Mouse (Mus musculus): ENCODE results near the gene Mfsd6l. TPM values are rescaled to one million over a fixed set of nuclear protein-coding genes. Genes with fewer than 3 reads are reported as not detected.

Gene Mfsd6l
- polyA plus RNA-seq, 1 experiment from 2014 or later: not detected

DNA sequence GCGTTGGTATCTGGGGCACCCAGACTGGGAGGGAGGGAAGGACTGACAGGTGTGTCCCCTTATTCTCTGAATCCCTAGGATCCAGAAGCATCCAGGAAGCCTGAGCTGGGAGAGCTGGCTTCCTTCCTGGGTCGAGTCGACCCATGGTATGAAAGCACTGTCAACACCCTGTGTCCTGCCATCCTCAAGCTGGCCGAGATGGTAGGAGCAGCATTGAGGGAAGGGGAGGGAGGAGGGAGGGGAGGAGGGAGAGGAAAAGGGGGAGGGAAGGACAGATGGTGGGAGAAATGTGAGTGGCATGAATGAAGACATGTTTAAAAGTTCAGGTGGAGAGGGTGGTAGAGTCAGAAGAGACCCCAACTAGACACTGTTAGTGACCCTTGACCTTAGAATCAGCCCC, 20.0 kb upstream of the Mfsd6l start:
- no peaks in the 10 kb centered on the region for H3K9me3 ChIP-seq (ENCODE audit: control insufficient read depth, low read length)
- 21% methylated on average over 4 of the region's 4 CpGs for WGBS
- no peaks in the 10 kb centered on the region for H3K27me3 ChIP-seq (ENCODE audit: control insufficient read depth, insufficient read depth, low read length)
- H3K4me3 ChIP-seq (ENCODE audit: control insufficient read depth in 1 of 2, insufficient read depth in 1 of 2, low read depth in 1 of 2, low read length in 2 of 2): no peak overlapping the region
- H3K4me2 ChIP-seq (ENCODE audit: low read length): no peak overlapping the region
- no peak for ATAC-seq (ENCODE audit: insufficient number of reproducible peaks, insufficient read depth, low FRiP score, low read depth)
- H3K9ac ChIP-seq (ENCODE audit: low read length): no peak overlapping the region
- H3K36me3 ChIP-seq (ENCODE audit: control insufficient read depth, insufficient read depth, low read length): no peaks in the 10 kb centered on the region
- no peak overlapping the region for H3K27ac ChIP-seq (replicated peaks in 1 of 2; ENCODE audit: control insufficient read depth in 1 of 2, insufficient read depth in 1 of 2, low read depth in 2 of 2, low read length in 2 of 2)
- H3K4me1 ChIP-seq (ENCODE audit: control insufficient read depth in 2 of 2, insufficient read depth in 2 of 2, low read length in 2 of 2): peaks cover 0 to under 1% of the 10 kb centered on the region in 2 experiments; a peak in 2 of 4 replicates

DNA sequence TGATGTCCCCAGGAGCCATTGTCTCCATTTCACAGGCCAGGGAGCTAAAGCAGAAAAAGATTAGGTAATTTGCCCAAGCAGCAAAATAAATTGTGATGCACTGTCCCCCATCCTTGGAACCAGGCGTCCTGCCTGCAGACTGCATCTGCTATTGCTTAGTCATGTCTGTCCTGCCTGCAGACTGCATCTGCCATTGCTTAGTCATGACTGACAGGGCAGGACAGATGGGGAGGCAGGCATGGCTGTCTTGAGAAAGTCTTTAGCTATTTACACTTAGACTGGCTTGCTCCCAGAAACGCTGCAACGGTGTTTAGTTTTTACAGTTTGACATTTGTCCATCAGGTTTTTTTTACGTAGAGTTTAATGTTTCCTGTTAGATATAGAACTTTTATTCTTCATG, 19.5 kb upstream of the Mfsd6l start:
- 55% methylated on average over 4 of the region's 4 CpGs for WGBS
- Histone ChIP-seq H3K4me3 (ENCODE audit: control insufficient read depth in 1 of 2, insufficient read depth in 1 of 2, low read depth in 1 of 2, low read length in 2 of 2) (no peak overlapping the region), H3K4me1 (ENCODE audit: control insufficient read depth in 2 of 2, insufficient read depth in 2 of 2, low read length in 2 of 2) (peaks cover 0 to 2% of the 10 kb centered on the region in 2 experiments; a peak in 1 of 4 replicates), H3K27ac (replicated peaks in 1 of 2; ENCODE audit: control insufficient read depth in 1 of 2, insufficient read depth in 1 of 2, low read depth in 2 of 2, low read length in 2 of 2) (no peak overlapping the region), H3K27me3 (ENCODE audit: control insufficient read depth, insufficient read depth, low read length) (no peaks in the 10 kb centered on the region), H3K9me3 (ENCODE audit: control insufficient read depth, low read length) (no peaks in the 10 kb centered on the region), H3K4me2 (ENCODE audit: low read length) (no peak overlapping the region), H3K36me3 (ENCODE audit: control insufficient read depth, insufficient read depth, low read length) (no peaks in the 10 kb centered on the region), H3K9ac (ENCODE audit: low read length) (no peak overlapping the region)
- ATAC-seq (ENCODE audit: insufficient number of reproducible peaks, insufficient read depth, low FRiP score, low read depth): no peak

DNA sequence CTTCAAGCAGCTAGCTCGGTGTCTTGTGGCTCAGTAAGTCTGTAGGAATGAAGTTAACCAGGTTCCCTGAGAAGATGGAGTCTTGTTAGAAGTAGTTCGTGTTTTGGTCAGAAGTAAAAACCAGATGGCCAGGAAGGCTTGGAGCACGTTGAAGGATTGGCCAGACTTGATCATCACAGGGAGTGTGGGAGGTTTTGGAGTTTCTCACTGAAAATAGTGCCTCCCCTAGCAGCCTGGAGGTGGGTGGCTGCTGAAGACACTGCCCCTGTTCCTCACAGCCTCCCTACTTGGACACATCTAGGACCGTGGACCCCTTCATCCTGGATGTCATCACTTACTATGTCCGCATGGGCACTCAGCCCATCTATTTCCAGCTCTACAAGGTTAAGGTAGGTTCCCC, 16.4 kb upstream of the Mfsd6l start:
- Histone ChIP-seq H3K4me3 (ENCODE audit: control insufficient read depth in 1 of 2, insufficient read depth in 1 of 2, low read depth in 1 of 2, low read length in 2 of 2) (no peak overlapping the region), H3K4me2 (ENCODE audit: low read length) (no peak overlapping the region), H3K4me1 (ENCODE audit: control insufficient read depth in 2 of 2, insufficient read depth in 2 of 2, low read length in 2 of 2) (peaks cover 2% of the 10 kb centered on the region in 2 experiments), H3K9ac (ENCODE audit: low read length) (no peak overlapping the region), H3K9me3 (ENCODE audit: control insufficient read depth, low read length) (no peaks in the 10 kb centered on the region), H3K36me3 (ENCODE audit: control insufficient read depth, insufficient read depth, low read length) (no peaks in the 10 kb centered on the region), H3K27me3 (ENCODE audit: control insufficient read depth, insufficient read depth, low read length) (no peaks in the 10 kb centered on the region), H3K27ac (replicated peaks in 1 of 2; ENCODE audit: control insufficient read depth in 1 of 2, insufficient read depth in 1 of 2, low read depth in 2 of 2, low read length in 2 of 2) (no peak overlapping the region)
- ATAC-seq (ENCODE audit: insufficient number of reproducible peaks, insufficient read depth, low FRiP score, low read depth): no peak
- 50% methylated on average over 5 of the region's 5 CpGs for WGBS

DNA sequence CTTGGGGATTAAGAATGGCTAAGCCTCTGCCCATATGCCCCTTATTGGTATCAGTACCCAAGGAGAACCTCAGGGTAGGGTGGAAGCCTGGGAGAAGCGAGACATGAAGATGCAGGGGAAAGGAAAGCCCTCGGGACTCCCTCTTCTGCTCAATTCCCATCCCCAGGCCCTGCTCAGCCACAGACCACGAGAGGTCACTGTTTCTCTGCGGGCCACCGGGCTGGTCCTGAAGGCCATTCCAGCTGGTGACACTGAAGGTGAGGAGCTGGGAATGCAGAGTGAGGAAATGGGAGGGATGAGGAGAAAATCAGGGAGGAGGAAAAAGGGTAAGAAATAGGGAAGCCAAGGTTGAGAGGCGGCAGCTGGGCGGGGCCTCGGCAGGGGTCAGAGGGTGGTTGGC, 11.4 kb upstream of the Mfsd6l start:
- no peak; the same call in 1 of the 2 replicates for ATAC-seq (ENCODE audit: insufficient number of reproducible peaks, insufficient read depth, low FRiP score, low read depth)
- 11% methylated on average over 8 of the region's 8 CpGs for WGBS
- Histone ChIP-seq H3K9me3 (ENCODE audit: control insufficient read depth, low read length) (no peaks in the 10 kb centered on the region), H3K36me3 (ENCODE audit: control insufficient read depth, insufficient read depth, low read length) (no peaks in the 10 kb centered on the region), H3K4me1 (ENCODE audit: control insufficient read depth in 2 of 2, insufficient read depth in 2 of 2, low read length in 2 of 2) (peaks cover 17 to 28% of the 10 kb centered on the region in 2 experiments), H3K4me3 (ENCODE audit: control insufficient read depth in 1 of 2, insufficient read depth in 1 of 2, low read depth in 1 of 2, low read length in 2 of 2) (no peak overlapping the region), H3K27ac (replicated peaks in 1 of 2; ENCODE audit: control insufficient read depth in 1 of 2, insufficient read depth in 1 of 2, low read depth in 2 of 2, low read length in 2 of 2) (peak overlapping the region; percentile 49 to 75; a peak in 2 of 4 replicates), H3K27me3 (ENCODE audit: control insufficient read depth, insufficient read depth, low read length) (no peaks in the 10 kb centered on the region), H3K9ac (ENCODE audit: low read length) (peak overlapping the region; percentile 27; the same call in 1 of the 2 replicates), H3K4me2 (ENCODE audit: low read length) (peak overlapping the region; percentile 21; the same call in 1 of the 2 replicates)

DNA sequence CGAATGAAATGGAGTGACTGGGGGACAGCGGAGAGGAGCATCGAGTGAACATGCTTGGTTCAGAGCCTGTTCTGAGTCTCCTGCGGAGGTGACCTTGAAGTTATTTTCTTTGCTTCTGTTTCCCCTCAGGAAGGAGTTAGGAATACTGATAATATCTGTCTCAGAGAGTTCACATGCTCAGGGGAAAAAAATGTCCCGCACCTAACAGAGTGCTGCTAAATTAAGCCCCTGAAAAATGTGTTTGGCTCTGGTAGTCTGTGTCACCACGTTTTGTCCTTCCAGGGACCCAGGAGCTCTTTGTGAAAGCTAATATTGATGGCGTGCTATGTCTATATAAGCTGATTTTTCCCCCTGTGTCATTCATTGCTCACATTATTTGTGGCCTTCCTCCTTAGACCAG, 10.8 kb upstream of the Mfsd6l start:
- no peak for ATAC-seq (ENCODE audit: insufficient number of reproducible peaks, insufficient read depth, low FRiP score, low read depth)
- Histone ChIP-seq H3K36me3 (ENCODE audit: control insufficient read depth, insufficient read depth, low read length) (no peaks in the 10 kb centered on the region), H3K27ac (replicated peaks in 1 of 2; ENCODE audit: control insufficient read depth in 1 of 2, insufficient read depth in 1 of 2, low read depth in 2 of 2, low read length in 2 of 2) (peak overlapping the region; percentile 49 to 75), H3K4me3 (ENCODE audit: control insufficient read depth in 1 of 2, insufficient read depth in 1 of 2, low read depth in 1 of 2, low read length in 2 of 2) (no peak overlapping the region), H3K9me3 (ENCODE audit: control insufficient read depth, low read length) (no peaks in the 10 kb centered on the region), H3K27me3 (ENCODE audit: control insufficient read depth, insufficient read depth, low read length) (no peaks in the 10 kb centered on the region), H3K4me1 (ENCODE audit: control insufficient read depth in 2 of 2, insufficient read depth in 2 of 2, low read length in 2 of 2) (peaks cover 17 to 28% of the 10 kb centered on the region in 2 experiments), H3K9ac (ENCODE audit: low read length) (peak overlapping the region; percentile 27; the same call in 1 of the 2 replicates), H3K4me2 (ENCODE audit: low read length) (peak overlapping the region; percentile 21; the same call in 1 of the 2 replicates)
- 25% methylated on average over 7 of the region's 7 CpGs for WGBS

DNA sequence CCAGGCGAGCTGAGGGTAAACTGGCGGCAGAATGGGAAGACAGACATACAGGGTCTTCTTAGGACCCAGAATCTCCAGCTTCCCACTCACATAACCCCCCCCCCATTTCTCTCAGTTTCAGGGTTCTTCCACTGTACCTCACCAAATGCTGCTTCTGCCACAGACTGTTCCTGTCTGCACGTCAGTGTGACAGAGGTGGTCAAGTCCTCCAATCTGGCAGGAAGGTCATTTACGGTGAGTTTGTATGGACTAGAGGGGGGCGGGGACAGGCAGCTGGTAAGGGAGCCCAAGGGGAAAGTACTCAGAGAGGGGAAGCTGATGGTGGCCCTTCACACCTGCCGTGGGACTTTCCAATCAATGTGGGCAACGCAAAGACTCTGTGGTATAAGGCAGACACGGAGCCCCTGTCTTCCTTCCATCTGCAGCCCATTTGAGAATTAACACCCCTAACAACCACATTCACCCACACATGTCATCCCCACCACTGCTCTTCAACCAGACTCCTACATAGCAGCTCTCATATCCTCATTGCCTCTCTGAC, 10.2 kb upstream of the Mfsd6l start:
- Histone ChIP-seq H3K4me2 (ENCODE audit: low read length) (no peak overlapping the region), H3K4me1 (ENCODE audit: control insufficient read depth in 2 of 2, insufficient read depth in 2 of 2, low read length in 2 of 2) (peaks cover 17 to 28% of the 10 kb centered on the region in 2 experiments), H3K9me3 (ENCODE audit: control insufficient read depth, low read length) (no peaks in the 10 kb centered on the region), H3K27ac (replicated peaks in 1 of 2; ENCODE audit: control insufficient read depth in 1 of 2, insufficient read depth in 1 of 2, low read depth in 2 of 2, low read length in 2 of 2) (peak overlapping the region; percentile 49 to 75), H3K9ac (ENCODE audit: low read length) (no peak overlapping the region), H3K4me3 (ENCODE audit: control insufficient read depth in 1 of 2, insufficient read depth in 1 of 2, low read depth in 1 of 2, low read length in 2 of 2) (no peak overlapping the region), H3K27me3 (ENCODE audit: control insufficient read depth, insufficient read depth, low read length) (no peaks in the 10 kb centered on the region), H3K36me3 (ENCODE audit: control insufficient read depth, insufficient read depth, low read length) (no peaks in the 10 kb centered on the region)
- WGBS: 66% methylated on average over 8 of the region's 8 CpGs
- no peak for ATAC-seq (ENCODE audit: insufficient number of reproducible peaks, insufficient read depth, low FRiP score, low read depth)

DNA sequence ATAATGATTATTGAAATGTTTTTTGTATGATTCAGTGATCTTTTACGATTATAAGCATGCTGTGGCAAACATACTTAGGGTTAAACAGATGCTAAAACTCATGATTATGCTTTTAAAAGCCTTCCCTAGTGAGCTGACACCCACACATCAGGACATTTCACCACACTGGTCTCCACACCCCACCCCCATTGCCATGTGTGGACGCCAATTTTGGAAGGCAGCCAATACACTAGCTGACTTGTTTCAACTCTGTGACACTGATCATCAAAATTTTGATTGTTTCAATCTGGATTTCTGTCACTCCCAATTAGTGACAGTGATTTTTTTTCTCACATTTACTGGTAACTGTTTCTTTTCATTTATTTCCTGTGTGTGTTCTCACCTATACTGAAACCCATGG, 8.5 kb upstream of the Mfsd6l start:
- Histone ChIP-seq H3K36me3 (ENCODE audit: control insufficient read depth, insufficient read depth, low read length) (no peaks in the 10 kb centered on the region), H3K4me1 (ENCODE audit: control insufficient read depth in 2 of 2, insufficient read depth in 2 of 2, low read length in 2 of 2) (peaks cover 16 to 28% of the 10 kb centered on the region in 2 experiments), H3K4me3 (ENCODE audit: control insufficient read depth in 1 of 2, insufficient read depth in 1 of 2, low read depth in 1 of 2, low read length in 2 of 2) (no peak overlapping the region), H3K27ac (replicated peaks in 1 of 2; ENCODE audit: control insufficient read depth in 1 of 2, insufficient read depth in 1 of 2, low read depth in 2 of 2, low read length in 2 of 2) (no peak overlapping the region), H3K27me3 (ENCODE audit: control insufficient read depth, insufficient read depth, low read length) (no peaks in the 10 kb centered on the region), H3K4me2 (ENCODE audit: low read length) (no peak overlapping the region), H3K9me3 (ENCODE audit: control insufficient read depth, low read length) (no peaks in the 10 kb centered on the region), H3K9ac (ENCODE audit: low read length) (no peak overlapping the region)
- 38% methylated on average over 2 of the region's 2 CpGs for WGBS
- ATAC-seq (ENCODE audit: insufficient number of reproducible peaks, insufficient read depth, low FRiP score, low read depth): no peak

DNA sequence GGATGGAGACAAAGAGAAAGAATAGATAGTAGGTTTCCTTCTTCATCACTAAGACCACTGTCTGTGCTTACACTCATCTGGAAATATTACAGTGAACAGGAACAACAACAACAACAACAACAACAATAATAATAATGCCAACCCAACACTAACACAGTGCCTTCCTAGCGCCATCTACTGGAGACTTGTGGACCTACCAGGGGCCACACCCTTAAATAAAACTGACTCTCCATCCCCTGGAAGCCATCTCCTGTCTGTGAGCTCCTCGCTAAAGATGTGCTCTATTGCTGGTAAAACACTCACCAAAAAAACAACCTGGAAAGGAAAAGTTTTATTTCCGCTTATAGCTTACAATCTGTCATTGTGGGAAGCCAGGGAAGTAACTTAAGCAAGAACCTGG, 6.4 kb upstream of the Mfsd6l start:
- WGBS: 52% methylated on average over 3 of the region's 3 CpGs
- no peak overlapping the region for H3K27ac ChIP-seq (replicated peaks in 1 of 2; ENCODE audit: control insufficient read depth in 1 of 2, insufficient read depth in 1 of 2, low read depth in 2 of 2, low read length in 2 of 2)
- H3K4me1 ChIP-seq (ENCODE audit: control insufficient read depth in 2 of 2, insufficient read depth in 2 of 2, low read length in 2 of 2): peaks cover 18 to 26% of the 10 kb centered on the region in 2 experiments
- no peaks in the 10 kb centered on the region for H3K9me3 ChIP-seq (ENCODE audit: control insufficient read depth, low read length)
- no peaks in the 10 kb centered on the region for H3K36me3 ChIP-seq (ENCODE audit: control insufficient read depth, insufficient read depth, low read length)
- H3K4me3 ChIP-seq (ENCODE audit: control insufficient read depth in 1 of 2, insufficient read depth in 1 of 2, low read depth in 1 of 2, low read length in 2 of 2): no peak overlapping the region
- no peak for ATAC-seq (ENCODE audit: insufficient number of reproducible peaks, insufficient read depth, low FRiP score, low read depth)
- H3K4me2 ChIP-seq (ENCODE audit: low read length): no peak overlapping the region
- H3K9ac ChIP-seq (ENCODE audit: low read length): no peak overlapping the region
- H3K27me3 ChIP-seq (ENCODE audit: control insufficient read depth, insufficient read depth, low read length): no peaks in the 10 kb centered on the region
